Mouse (Mus musculus): ENCODE measurements around the gene Tomm34.
A peak's percentile ranks its signal among the peaks of the same experiment; 100 is the strongest.

The Tomm34 gene

DNA sequence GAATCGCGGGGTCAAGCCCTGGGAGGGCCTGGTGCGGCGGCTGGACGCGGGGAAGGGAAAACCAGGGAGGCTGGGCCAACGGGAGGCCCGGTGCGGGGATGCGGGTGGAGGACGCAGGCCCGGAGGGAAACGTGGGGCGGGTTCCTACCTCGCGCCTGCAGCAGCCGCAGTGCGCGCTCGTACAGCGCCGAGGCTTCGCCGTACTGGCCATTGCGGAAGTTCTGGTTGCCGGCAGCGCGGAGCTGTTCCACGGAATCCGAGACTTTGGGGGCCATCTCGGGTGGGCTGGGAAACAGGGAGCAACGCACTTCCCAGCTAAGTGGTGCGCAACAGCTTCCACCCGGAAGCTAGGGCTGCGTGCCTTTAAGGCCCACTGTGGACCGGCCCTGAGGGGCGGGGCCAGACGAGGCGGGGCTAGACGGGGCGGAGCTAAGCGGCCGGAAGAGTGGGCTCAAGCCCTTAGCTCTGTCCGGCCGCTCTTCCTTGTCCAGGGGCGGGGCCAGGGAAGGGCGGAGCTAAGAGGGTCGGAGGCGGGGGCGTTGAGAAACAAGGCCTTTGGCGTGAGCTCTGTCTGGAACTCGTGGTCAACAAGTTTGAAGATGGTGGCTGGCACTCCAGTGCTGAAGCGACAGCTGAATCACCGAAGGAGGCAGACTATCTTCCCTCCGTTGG, at the start of gene Tomm34:
TSS of gene Tomm34 (minus strand) at position 405 of the 672 bp plus-strand sequence.
- DNase-seq (ENCODE audit: inconsistent ontology term), result peak; percentile 99

DNA sequence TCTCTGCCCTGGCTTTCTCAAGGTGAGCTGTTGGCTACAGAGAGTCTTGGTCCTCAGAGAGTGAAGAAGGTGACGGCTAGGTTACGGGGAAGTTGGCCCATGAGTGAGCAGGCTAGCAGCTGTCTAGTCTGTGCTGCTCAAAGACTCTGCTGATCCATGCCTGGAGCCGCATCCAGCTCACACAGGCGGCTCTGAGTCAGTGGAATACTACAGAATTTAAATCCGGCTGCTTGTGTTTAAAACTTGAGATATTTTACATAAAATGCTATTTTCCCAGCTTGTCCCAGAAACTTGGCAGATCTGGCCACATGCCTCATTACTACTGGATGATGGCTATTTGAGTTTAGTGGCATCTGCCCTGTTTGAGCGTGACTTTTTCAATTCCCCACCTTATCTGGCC, 48.5 kb upstream of the Tomm34 start:
- no peak for DNase-seq (ENCODE audit: inconsistent ontology term)

DNA sequence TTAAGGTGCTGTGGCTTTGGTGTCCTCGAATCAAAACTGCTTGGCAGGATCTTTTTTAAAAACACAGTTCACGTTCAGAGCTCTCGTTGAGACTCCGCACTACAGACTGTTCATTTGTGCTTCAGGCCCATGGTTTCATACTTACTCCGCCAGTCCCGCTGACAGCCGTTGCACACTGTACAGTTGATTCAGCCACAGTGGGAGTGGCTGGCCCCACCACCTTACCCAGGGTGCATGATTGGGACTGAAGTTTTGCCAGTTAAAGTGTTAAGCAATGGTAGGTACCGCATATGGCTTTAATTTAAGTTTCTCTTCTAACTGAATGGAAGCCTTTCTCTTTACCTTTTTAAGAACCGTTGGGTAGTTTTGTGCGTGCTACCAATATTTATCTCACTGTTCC, 44.6 kb upstream of the Tomm34 start:
- no peak for DNase-seq (ENCODE audit: inconsistent ontology term)

DNA sequence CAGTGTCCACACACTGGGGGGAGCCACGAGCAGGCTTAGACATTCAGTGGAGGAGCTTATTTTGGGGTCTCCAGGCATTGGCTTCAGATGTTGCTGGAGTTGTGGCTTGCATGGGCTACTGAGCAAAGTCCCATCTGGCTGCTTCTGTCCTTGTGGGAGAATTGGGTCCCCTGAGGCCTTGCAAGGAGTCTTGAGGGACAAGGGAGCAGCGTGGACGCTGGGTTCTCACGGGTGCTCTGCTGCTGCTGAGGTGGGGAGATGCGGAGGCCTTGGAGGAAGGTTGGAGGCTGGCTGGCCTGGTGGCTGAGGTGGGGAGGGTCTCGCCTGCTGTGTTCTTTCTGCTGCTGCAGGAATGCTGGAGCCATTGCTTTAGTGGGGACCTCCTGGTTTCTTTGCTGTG, 43.1 kb upstream of the Tomm34 start:
- DNase-seq (ENCODE audit: inconsistent ontology term), result no peak

DNA sequence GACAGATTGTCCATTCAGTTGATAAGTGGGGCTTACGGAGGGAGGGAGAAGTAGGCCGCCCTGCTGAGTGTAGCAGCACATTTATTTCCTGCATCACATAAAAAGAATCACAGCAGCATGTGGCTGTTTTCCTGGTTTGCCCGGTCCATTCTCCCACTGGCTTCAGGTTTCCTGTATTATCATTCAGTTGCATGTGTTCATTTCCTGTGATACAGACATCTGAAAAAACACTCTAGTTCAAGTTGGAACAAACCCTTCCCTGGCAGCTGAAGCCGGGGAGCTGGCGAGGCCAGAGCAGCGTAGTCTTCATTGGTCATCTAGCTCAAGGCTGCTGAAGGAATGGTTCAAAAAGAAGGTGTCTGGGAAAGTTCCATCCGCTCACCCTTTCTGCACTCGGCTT, 40.6 kb upstream of the Tomm34 start:
- no peak for DNase-seq (ENCODE audit: inconsistent ontology term)

DNA sequence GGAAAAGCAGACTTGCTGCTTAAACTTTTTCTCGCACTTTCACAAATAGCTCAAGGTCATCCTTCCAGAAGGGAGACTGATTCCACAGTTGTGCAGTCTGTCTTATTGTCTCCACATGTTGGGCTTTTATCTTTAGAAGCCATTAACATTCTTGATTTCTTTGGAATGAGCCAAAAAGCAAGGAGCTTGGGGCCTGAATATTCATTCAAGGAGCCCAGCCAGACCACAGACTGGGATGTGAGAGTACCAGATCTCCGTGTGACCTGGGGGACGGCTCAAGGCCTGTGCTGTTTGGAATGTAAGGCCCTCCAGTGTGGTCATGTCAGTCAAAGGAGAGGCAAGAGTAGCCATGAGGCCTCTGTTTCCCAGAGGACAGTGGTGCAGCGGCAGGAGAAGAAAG, 37.5 kb upstream of the Tomm34 start:
- peak; percentile 92 for DNase-seq (ENCODE audit: inconsistent ontology term)

DNA sequence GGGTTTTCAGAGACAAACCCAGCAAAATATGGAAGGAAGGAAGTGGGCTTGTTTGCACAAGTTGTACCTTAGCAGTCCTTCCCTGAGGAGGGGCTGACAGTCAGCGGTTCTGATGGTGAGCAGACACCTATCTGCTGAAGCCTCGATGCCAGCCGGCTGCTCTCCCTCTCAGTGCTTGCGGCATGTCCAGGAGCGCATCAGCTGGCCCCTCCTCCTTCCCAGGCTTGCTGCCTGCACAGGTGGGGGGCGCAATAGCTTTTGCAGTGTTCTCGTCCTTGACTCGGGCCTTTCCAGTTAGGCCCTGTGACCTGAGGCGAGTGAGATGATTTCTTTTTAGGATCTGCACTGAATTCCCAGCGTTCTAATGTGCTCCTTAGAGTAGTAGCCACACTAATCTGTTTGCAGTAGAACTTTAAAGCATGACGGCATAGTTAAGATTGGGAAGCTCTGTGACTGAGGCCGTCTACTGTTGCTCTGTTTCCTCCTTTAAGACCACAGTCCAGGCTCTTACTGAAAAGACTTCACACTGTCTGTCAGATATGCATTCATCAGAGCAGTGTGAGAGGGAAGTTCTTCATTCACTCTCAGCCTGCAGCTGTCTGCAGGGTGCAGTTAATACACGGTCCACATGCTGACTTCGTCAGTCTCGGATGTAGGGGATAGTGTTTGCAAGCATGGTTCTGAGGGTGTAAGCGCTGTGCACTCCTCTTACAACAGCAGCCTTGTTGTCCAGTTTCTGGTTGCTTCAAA, 36.3 kb upstream of the Tomm34 start:
- no peak for DNase-seq (ENCODE audit: inconsistent ontology term)

DNA sequence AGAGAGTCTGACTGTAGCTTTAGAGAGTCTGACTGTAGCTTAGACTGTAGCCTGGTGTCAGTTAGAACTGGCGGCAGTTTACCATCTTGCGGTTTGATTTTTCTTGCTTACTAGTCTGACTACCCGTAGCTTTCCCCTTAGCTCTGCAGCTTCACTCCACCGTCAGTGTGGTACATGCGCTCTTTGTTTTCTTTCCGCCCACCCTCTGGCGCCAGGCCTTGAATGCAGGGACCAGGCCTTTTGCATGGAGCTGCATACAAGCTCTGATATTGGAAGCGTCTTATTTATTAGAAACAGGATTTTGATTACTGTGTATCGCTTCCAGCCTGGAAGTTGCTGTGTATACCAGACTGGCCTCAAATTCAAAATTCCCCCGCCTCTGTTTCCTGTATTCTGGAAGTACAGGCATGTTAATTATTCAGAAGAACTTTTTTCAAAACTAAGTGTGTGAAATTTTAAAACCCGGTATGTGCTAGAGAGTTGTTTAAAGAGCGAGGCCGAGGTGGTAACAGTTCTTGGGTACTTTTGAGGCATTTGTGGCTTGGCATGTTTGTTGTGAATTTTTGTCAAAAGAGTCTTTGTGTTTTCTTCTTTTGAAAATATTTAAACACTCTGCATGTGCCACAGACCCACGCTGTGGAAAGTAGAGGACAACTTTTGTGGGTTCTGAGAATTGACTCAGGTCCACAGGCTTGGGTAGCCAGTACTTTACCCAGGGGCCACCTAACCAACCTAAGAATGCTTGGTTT, 35.5 kb upstream of the Tomm34 start:
- peak; percentile 62 for DNase-seq (ENCODE audit: inconsistent ontology term)

DNA sequence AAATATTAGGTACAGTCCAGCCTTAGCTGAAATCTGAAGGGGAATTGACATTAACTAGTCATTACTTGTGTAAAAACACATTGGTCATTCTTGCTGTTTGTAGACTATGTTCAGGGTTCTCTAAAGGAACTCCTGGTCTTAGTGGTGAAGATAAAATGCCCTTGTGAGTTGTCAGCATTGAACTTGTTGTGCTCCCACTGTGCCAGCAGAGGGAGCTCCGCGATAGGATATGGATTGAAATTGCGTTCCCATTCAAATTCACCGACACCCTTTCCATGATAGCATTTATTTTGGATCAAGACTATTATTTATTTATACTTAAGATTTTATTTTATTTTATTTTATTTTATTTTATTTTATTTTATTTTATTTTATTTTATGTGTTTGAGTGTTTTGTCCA, 32.5 kb upstream of the Tomm34 start:
- DNase-seq (ENCODE audit: inconsistent ontology term), result peak; percentile 17

DNA sequence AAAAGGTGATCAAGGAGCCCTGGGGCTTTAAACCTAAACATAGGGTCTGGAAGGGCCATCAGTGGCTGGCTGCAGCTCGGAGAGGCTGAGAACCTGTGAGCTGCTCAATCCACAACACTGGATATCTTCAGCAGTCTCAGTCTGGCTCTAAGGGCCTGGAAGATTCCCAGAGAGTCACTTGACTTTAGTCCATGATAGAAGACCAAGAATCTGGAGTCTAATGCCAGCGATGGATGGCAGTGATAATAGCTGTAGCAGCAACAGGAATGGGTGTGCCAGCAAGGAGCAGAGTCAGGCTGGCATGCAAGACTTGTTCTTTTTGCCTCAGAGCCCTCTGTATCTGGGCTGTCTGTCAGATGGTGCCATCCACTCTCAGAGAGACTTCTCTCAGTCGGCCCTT, 31.4 kb upstream of the Tomm34 start:
- no peak for DNase-seq (ENCODE audit: inconsistent ontology term)

DNA sequence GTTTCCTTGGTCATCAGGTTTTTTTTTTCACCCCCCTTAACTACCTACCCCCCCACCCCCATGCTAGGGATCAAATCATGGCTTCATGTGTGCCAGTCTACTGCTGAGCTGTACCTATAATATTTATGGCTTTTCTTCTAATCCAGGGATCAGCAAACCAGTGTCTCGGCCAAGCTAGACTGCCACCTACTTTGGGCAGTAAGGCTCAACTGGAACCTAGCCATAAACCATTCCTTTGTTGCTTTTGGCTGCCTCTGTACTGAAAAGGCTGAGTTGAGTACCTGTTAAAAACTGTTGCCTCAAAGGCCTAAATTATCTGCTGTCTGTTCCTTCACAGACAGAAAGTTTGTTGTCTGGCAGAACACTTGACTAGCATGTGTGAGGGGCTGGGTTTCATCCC, 31.0 kb upstream of the Tomm34 start:
- no peak for DNase-seq (ENCODE audit: inconsistent ontology term)

DNA sequence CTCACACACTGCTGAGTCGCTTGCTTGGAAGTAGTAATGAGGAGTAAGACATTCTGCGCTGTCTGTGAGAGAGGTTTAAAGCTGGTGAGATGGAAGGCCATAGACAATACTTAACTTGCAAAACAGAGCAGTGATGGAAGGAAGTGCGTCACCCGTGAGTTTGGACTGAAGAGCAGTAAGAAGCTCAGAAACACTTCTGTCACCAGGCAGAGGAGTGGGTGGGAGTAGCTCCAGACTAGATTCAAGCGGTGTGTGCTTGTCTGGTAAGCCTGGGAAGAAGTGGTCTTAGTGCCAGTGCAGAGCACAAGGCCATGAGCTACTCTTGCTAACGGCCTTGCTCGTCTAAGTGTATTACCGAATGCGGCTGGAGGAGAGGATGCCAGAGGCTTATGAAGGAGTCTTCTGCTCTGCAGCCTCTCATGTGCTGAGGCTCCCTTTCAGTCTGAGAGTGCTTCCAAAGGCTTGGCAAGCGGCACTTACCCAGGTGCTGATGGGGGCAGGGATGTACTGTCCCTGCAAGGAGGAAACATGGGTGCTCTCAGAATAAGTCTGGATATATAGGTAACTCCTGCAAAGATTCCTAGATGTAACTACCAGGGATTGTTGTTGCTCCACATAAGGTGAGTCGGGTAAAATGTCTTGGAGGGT, 27.8 kb upstream of the Tomm34 start:
- no peak for DNase-seq (ENCODE audit: inconsistent ontology term)

DNA sequence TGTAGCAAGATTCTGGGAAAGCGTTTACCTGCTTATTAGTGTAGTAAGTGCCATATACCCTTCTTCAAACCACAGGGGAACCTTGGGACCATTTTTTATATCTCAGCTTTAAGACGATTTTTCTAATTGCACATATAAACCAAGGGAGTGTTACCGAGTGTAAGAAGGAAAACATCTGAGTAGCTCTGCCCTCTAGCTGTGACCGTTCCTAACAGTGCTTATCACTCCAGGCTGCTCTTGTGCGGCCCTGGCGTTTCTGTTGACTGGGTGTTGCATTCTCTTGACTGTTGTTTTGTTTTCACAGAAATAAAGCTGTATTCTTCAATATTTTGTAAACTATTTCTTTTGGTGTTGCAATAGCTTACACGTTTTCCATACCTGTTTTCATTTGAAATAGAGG, 23.2 kb upstream of the Tomm34 start:
- DNase-seq (ENCODE audit: inconsistent ontology term), result no peak

DNA sequence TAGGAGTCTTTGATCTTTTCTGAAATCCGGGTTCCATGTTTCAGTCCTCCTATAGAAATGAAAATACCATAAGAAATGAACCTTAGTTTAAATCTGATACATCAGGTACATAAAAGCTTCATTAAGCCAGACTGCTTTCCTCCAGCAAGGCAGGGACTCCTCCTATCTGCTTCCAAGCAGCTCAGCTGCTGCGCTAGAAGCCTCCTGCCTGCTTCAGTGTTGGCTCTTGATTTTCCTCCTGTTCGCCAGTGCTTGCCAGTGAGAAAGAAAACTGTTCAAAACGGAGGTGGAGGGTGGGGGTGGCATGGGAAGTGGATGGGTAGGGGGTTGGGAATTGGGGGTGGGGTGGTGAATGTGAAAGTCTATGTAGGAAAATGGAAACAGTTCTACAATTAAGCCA, 18.5 kb upstream of the Tomm34 start:
- DNase-seq (ENCODE audit: inconsistent ontology term), result no peak

DNA sequence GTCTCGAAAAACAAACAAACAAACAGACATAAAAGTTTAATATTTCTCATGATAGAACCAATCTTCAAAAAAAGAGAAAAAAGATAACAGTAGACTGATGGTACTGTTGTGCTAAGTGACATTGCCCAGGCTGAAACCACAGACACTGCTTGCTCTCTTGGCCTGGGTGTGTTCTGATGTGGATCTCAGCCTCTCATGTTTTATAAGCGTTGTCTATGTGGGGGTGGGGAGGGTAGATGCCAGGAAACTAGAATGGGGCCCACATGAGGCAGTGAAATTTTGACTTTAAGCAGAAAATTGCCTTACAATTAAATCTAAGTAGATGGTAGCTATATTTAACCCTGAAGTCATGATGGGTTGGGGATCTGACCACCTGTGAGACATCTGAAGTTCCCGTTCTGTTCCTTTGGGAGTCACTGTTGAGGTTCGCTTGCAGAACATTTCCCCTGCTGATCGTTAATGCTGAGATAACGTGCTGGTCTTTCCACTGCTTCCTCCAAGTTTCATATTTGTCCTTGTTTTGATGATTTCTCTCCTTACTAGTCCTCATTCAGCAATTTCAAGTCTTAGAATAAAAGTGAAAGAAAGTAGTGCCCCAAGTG, 16.5 kb upstream of the Tomm34 start:
- no peak for DNase-seq (ENCODE audit: inconsistent ontology term)

DNA sequence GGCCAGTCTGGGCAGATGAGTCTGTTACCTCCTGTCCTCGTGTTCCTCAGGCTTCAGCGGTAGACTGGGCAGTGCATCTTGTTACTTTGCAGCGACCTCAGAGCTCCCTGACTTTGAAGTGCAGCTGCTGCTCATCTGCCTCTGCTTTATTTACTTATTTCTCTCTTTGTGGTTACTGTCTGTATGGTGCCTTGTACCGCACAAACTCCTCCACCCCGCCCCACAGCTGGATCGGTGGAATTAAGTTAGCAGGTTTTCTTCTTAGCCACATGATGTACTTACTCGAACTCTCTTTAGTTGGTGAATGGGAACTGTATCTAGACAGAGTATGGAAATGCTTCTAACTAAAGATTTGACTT, 13.4 kb upstream of the Tomm34 start:
- DNase-seq (ENCODE audit: inconsistent ontology term), result no peak

DNA sequence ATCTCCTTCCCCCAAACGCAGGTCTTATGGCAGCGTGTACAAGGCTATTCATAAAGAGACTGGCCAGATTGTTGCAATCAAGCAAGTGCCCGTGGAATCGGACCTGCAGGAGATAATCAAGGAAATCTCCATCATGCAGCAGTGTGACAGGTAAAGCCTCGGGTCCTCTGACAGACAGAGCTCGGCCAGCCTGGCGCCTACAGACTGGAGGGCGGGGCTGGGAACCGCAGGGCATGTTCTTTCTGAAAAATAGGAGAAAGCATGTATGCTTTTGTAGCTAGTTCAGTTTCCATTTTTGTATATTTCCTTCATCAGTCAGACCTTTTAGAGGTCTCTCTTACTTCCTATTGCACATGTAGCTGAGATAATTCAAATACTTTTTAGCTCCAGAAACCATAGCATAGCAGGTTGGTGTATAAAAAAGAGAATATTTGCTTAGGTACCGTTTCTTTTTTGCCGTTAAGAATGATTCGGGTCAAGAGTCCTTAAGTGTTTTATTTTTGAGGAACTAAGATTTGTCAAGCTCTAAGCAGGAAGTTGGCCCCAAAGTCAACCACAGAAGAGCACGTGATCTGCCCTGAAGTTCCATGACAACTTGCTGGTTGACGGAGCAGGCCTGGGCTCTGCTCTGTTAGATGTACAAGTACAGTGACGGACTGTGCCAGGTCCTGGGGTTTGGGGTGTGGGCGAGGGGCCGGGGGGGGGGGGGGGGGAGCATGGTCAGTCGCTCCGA, 12.8 kb upstream of the Tomm34 start:
- DNase-seq (ENCODE audit: inconsistent ontology term), result no peak

DNA sequence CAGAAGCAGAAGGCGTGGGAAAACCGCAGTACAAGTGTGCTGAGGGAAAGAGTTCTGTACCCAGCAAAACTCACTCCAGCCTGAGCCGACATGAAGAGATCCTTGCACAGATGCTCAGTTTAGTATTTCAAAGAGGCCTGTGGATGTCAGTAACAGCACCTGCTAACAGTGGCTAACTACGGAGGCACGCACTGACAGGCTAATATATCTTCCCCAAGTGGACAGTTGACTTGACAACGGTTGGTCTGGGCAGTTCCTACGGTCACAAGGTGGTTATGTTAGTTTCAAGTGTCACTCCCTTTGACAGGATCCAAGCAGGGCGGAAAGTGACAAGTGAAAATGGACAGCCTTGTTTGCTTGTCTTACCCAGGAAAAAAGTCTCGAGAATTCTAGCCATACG, 11.2 kb upstream of the Tomm34 start:
- no peak for DNase-seq (ENCODE audit: inconsistent ontology term)

DNA sequence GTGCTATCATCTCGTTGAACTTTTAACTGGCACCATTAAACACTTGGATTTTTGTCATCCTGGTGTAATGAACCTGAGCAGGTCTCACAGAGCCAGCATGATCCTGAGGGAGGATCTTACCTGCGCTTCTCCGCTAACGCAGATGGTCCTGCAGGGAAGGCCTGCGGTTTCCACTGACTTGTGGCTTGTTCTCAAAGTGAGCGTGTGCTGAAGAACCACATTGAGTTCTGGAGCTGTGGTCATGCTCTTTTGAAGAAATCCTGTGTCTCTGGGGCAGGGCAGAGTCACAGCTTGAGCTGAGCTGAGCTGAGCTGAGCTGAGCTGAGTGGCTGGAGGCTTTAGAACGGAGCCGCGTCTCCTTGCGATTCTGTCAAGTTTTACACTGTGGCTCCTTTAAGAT, 10.6 kb upstream of the Tomm34 start:
- no peak for DNase-seq (ENCODE audit: inconsistent ontology term)

DNA sequence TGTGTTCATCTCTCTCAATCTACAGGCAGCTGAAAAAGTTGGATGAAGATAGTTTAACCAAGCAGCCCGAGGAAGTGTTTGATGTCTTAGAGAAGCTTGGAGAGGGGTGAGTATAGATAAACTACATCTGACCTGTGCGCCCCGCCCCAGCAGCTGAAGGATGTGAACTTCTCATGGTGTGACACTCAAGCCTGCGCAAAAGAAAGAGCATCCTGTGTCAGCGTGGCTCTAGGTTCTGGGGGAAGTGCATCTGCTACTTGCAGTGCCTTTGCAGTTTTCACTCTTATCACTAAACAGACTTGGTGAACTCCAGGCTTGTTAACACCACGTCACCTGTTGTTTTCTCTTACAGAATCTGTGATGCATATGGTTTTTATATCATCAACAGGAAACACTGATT, 8.5 kb upstream of the Tomm34 start:
- no peak for DNase-seq (ENCODE audit: inconsistent ontology term)

DNA sequence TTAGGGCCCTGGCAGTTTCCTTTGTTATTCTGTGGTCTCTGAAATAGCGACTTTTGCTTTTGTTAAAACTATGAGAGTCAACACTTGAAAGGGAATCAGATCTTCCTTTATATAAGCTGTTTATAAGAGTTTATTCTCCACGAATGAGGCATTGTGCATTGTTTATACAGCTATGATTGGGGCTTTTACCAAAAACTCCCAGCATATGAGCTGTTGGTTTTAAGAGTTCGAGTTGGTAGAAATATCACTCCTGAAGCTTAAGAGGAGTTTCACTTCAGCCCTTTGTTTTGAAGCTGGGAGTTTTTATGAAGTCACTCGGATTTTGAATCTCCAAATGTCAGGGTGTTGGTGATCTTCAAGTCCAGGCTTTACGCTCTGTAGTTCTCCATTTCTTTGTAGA, 6.9 kb upstream of the Tomm34 start:
- DNase-seq (ENCODE audit: inconsistent ontology term), result no peak
